Mouse (Mus musculus): ENCODE results near the gene Gm28043.

- TF ChIP-seq CTCF (conservative IDR thresholded peaks at IDR 0.05 in 1 of 2, IDR thresholded peaks at IDR 0.05 in 1 of 2; ENCODE audit: low read depth in 2 of 2, low read length in 2 of 2): no peak
- no peak for TF ChIP-seq POLR2A (IDR thresholded peaks at IDR 0.05; ENCODE audit: low read depth, low read length)
- TF ChIP-seq CHD2 (IDR thresholded peaks at IDR 0.05; ENCODE audit: low read length): no peak
- TF ChIP-seq MAX (IDR thresholded peaks at IDR 0.05; ENCODE audit: low read length): no peak
- TF ChIP-seq HCFC1 (IDR thresholded peaks at IDR 0.05; ENCODE audit: low read depth, low read length): no peak
- no peak for TF ChIP-seq ZMIZ1 (IDR thresholded peaks at IDR 0.05; ENCODE audit: low read depth, low read length)
- TF ChIP-seq BHLHE40 (IDR thresholded peaks at IDR 0.05; ENCODE audit: low read depth, low read length): no peak
- TF ChIP-seq JUN (IDR thresholded peaks at IDR 0.05; ENCODE audit: insufficient read depth, low read depth, low read length): no peak
- no peak for TF ChIP-seq E2F4 (IDR thresholded peaks at IDR 0.05; ENCODE audit: insufficient replicate concordance, low read depth, low read length)
Observed at GRCm38 (mm10) chr17:29686771-29687170, 72.1 kb downstream of the Gm28043 start.
